Mouse (Mus musculus): Measurements from ENCODE around the gene Arhgap1. TPM values are rescaled to one million over a fixed set of nuclear protein-coding genes. Genes with fewer than 3 reads are reported as not detected.
"Not testable (repeated sequence)": the region's sequence is repeated elsewhere in the genome, so short reads cannot be mapped to it uniquely, and the experiment has no call there.

The Arhgap1 gene
- 10 to 100 TPM; 65.8 to 68.0 TPM for total RNA-seq (2021)
- long read RNA-seq, experiment 1, transcript Arhgap1-202 (14 exons, 3,201 nt), result major isoform, 13 of 30 reads
- long read RNA-seq, experiment 1, partial matches to known transcripts, result 11 of 30 reads
- long read RNA-seq, experiment 1, other reads (novel, unspliced or antisense), result 4 of 30 reads
- long read RNA-seq, experiment 2, transcript Arhgap1-202 (14 exons, 3,201 nt), result major isoform, 19 of 50 reads
- long read RNA-seq, experiment 2, transcript Arhgap1-204 (13 exons, 2,883 nt), result minor isoform, 9 of 50 reads
- long read RNA-seq, experiment 2, partial matches to known transcripts, result 3 of 50 reads
- long read RNA-seq, experiment 2, other reads (novel, unspliced or antisense), result 13 of 50 reads

GRCm38 (mm10) chr2:91649553-91650359 is at the start of gene Arhgap1, which contains the start of gene Zfp408:
Gene Arhgap1, plus strand, starts transcription at chr2:91649860.
Gene Zfp408, minus strand, starts transcription at chr2:91649791.
- DNase-seq (ENCODE audit: low spot score in 2 of 2), result peak; percentile 97 to 98

GRCm38 (mm10) chr2:91600475-91600874 is 49.2 kb upstream of the Arhgap1 start:
- no peak for DNase-seq (ENCODE audit: low spot score in 2 of 2)

- DNase-seq (ENCODE audit: low spot score in 2 of 2), result no peak
These were observed 47.3 kb upstream of the Arhgap1 start for GRCm38 (mm10) chr2:91602389-91602788.

- DNase-seq (ENCODE audit: low spot score in 2 of 2), result not testable (repeated sequence)
These were observed 40.3 kb upstream of the Arhgap1 start for GRCm38 (mm10) chr2:91609370-91609769.

- DNase-seq (ENCODE audit: low spot score in 2 of 2), result no peak
These were observed 27.3 kb upstream of the Arhgap1 start for GRCm38 (mm10) chr2:91622356-91622755.

- DNase-seq (ENCODE audit: low spot score in 2 of 2), result not testable (repeated sequence)
These were observed 26.3 kb upstream of the Arhgap1 start for GRCm38 (mm10) chr2:91623366-91623765.

GRCm38 (mm10) chr2:91627486-91627885 is 22.2 kb upstream of the Arhgap1 start:
- DNase-seq (ENCODE audit: low spot score in 2 of 2), result no peak

- no peak for DNase-seq (ENCODE audit: low spot score in 2 of 2)
These were observed 21.5 kb upstream of the Arhgap1 start for GRCm38 (mm10) chr2:91628171-91628570.

- no peak for DNase-seq (ENCODE audit: low spot score in 2 of 2)
These were observed 20.0 kb upstream of the Arhgap1 start for GRCm38 (mm10) chr2:91629682-91630081.

GRCm38 (mm10) chr2:91630384-91630783 is 19.3 kb upstream of the Arhgap1 start:
- DNase-seq (ENCODE audit: low spot score in 2 of 2), result no peak

GRCm38 (mm10) chr2:91631826-91632225 is 17.8 kb upstream of the Arhgap1 start:
- no peak for DNase-seq (ENCODE audit: low spot score in 2 of 2)

GRCm38 (mm10) chr2:91632316-91632715 is 17.3 kb upstream of the Arhgap1 start:
- DNase-seq (ENCODE audit: low spot score in 2 of 2), result no peak

GRCm38 (mm10) chr2:91633334-91633977 is 16.2 kb upstream of the Arhgap1 start:
- no peak for DNase-seq (ENCODE audit: low spot score in 2 of 2)

- DNase-seq (ENCODE audit: low spot score in 2 of 2), result no peak
These were observed 14.8 kb upstream of the Arhgap1 start for GRCm38 (mm10) chr2:91634841-91635240.

- DNase-seq (ENCODE audit: low spot score in 2 of 2), result no peak
These were observed 14.2 kb upstream of the Arhgap1 start for GRCm38 (mm10) chr2:91635486-91635885.

GRCm38 (mm10) chr2:91636229-91636628 is 13.4 kb upstream of the Arhgap1 start, which contains the start of gene F2:
Gene F2, minus strand, starts transcription at chr2:91636414.
- DNase-seq (ENCODE audit: low spot score in 2 of 2), result no peak

- no peak for DNase-seq (ENCODE audit: low spot score in 2 of 2)
These were observed 12.8 kb upstream of the Arhgap1 start for GRCm38 (mm10) chr2:91636727-91637338.

GRCm38 (mm10) chr2:91638931-91639330 is 10.7 kb upstream of the Arhgap1 start:
- DNase-seq (ENCODE audit: low spot score in 2 of 2), result no peak

- no peak for DNase-seq (ENCODE audit: low spot score in 2 of 2)
These were observed 6.7 kb upstream of the Arhgap1 start for GRCm38 (mm10) chr2:91642825-91643415.

GRCm38 (mm10) chr2:91644021-91644420 is 5.6 kb upstream of the Arhgap1 start:
- no peak for DNase-seq (ENCODE audit: low spot score in 2 of 2)

- DNase-seq (ENCODE audit: low spot score in 2 of 2), result no peak
These were observed 4.3 kb upstream of the Arhgap1 start for GRCm38 (mm10) chr2:91645354-91645753.

Data from layer of hippocampus, postnatal 14 days (tissue).